Mouse (Mus musculus) ES-E14 (cell line): ENCODE measurements around the gene Tnnc2. TPM values are rescaled to one million over a fixed set of nuclear protein-coding genes. Genes with fewer than 3 reads are reported as not detected.

ENCODE experiments used
- DNase-seq: peaks from one replicate; pipeline ENCODE4 v3.0.0-alpha.2; 2013; ENCODE audit warnings: low read depth, low spot score
- H3K27ac ChIP-seq: 2 replicates; pipeline ENCODE4 v1.5.1; 2012; ENCODE audit warnings: low read depth, mild to moderate bottlenecking, low read length, moderate library complexity, mixed read lengths; ENCODE audit not compliant: poor library complexity, insufficient read depth, severe bottlenecking
- H3K36me3 ChIP-seq: 2 replicates; pipeline ENCODE4 v1.6.1; 2012; ENCODE audit warnings: mild to moderate bottlenecking, low read length, moderate library complexity, mixed read lengths; ENCODE audit not compliant: control insufficient read depth, poor library complexity, insufficient read depth, severe bottlenecking
- H3K4me1 ChIP-seq, 2 experiments: fragments of 150-350 bp in 1 of 2; sonication (generic) in 1 of 2; 2 replicates each; pipeline ENCODE4 v1.6.1; 2012; ENCODE audit warnings: low read length in 2 of 2, mild to moderate bottlenecking in 1 of 2, mixed read lengths in 1 of 2; ENCODE audit not compliant: control insufficient read depth in 2 of 2, insufficient read depth in 2 of 2, poor library complexity in 1 of 2
- H3K4me3 ChIP-seq, 2 experiments: fragments of 150-350 bp in 1 of 2; sonication (generic) in 1 of 2; 2 replicates each; pipeline ENCODE4 v1.5.1; 2012; ENCODE audit warnings: low read length in 2 of 2, low read depth in 1 of 2, mild to moderate bottlenecking in 1 of 2, mixed read lengths in 1 of 2; ENCODE audit not compliant: insufficient read depth in 1 of 2, poor library complexity in 1 of 2, severe bottlenecking in 1 of 2
- H3K9ac ChIP-seq: 2 replicates; pipeline ENCODE4 v1.6.1; 2012; ENCODE audit warnings: low read depth, mild to moderate bottlenecking, low read length, mixed read lengths; ENCODE audit not compliant: poor library complexity, insufficient read depth, severe bottlenecking
- H3K9me3 ChIP-seq: fragments of 150-350 bp; sonication (generic); 2 replicates; pipeline ENCODE4 v1.6.1; 2012; ENCODE audit warnings: low read depth, mild to moderate bottlenecking, low read length; ENCODE audit not compliant: control insufficient read depth, insufficient read depth
- CHD2 ChIP-seq: IDR thresholded peaks from 2 replicates; pipeline ENCODE4 v1.6.1; 2014; ENCODE audit warnings: mild to moderate bottlenecking, low read depth, low read length, inconsistent platforms
- HCFC1 ChIP-seq: IDR thresholded peaks from 2 replicates; pipeline ENCODE4 v1.6.1; 2012; ENCODE audit warnings: low read length, inconsistent platforms, borderline replicate concordance; ENCODE audit not compliant: insufficient read depth
- MAFK ChIP-seq: IDR thresholded peaks from 2 replicates; pipeline ENCODE4 v1.6.1; 2014; ENCODE audit warnings: mild to moderate bottlenecking, low read depth, low read length, inconsistent platforms; ENCODE audit not compliant: insufficient read depth
- ZC3H11A ChIP-seq: IDR thresholded peaks from 2 replicates; pipeline ENCODE4 v1.6.1; 2012; ENCODE audit warnings: low read depth, mild to moderate bottlenecking, inconsistent platforms, low read length, borderline replicate concordance
- ZNF384 ChIP-seq: IDR thresholded peaks from 2 replicates; pipeline ENCODE4 v1.6.1; 2012; ENCODE audit warnings: low read depth, low read length, inconsistent platforms
- in situ Hi-C, 2 experiments: fragments of 600-800 bp; cut with MboI; formaldehyde crosslinking; loops; one replicate each; pipeline ENCODE4 v1.15.1; 2025; ENCODE audit warnings: low sequenced_read_pairs in 2 of 2, inconsistent platforms in 1 of 2; ENCODE audit not compliant: unreplicated experiment in 2 of 2
- total RNA-seq: library from RNA; depleted of rRNA; stranded (reverse); fragments of 300-350 nt; gene quantifications from 2 replicates; pipeline ENCODE4 v1.2.3, GENCODE M21; 2012

Tnnc2 gene
- total RNA-seq, 1 experiment: 1.7 TPM

- Histone ChIP-seq H3K4me3 (peak within 1 kb of the TSS; percentile 80 to 90), H3K36me3 (peaks cover 11% of the 10 kb centered on the region), H3K27ac (no peak within 1 kb of the TSS), H3K9me3 (no peaks in the 10 kb centered on the region), H3K9ac (peak within 1 kb of the TSS; percentile 93), H3K4me1 (peaks cover 0 to 4% of the 10 kb centered on the region in 2 experiments; a peak in 2 of 4 replicates)
- peak; percentile 84 for DNase-seq
- TF ChIP-seq HCFC1 (peak; percentile 67; the same call in 1 of the 2 replicates), ZC3H11A (no peak), ZNF384 (no peak), CHD2 (no peak), MAFK (no peak)
- in situ Hi-C loops: no loop called here
Measured at GRCm38 (mm10) chr2:164745843-164746479, 33.8 kb downstream of the Tnnc2 start, which contains the start of the genes Wfdc3 and Dnttip1. Gene Wfdc3 (minus strand): TSS chr2:164745931. Gene Dnttip1 (plus strand): TSS chr2:164745983.

- in situ Hi-C loops: no loop called here
- no peaks in the 10 kb centered on the region for H3K9me3 ChIP-seq
- H3K9ac ChIP-seq: no peak overlapping the region
- peaks cover 0 to 4% of the 10 kb centered on the region in 2 experiments; a peak in 2 of 4 replicates for H3K4me1 ChIP-seq
- TF ChIP-seq ZC3H11A: no peak
- no peak for TF ChIP-seq HCFC1
- TF ChIP-seq ZNF384: no peak
- no peak for TF ChIP-seq MAFK
- TF ChIP-seq CHD2: no peak
- peaks cover 8% of the 10 kb centered on the region; the same call in 1 of the 2 replicates for H3K36me3 ChIP-seq
- no peak overlapping the region for H3K27ac ChIP-seq
- no peak for DNase-seq
- peak overlapping the region in 1 of 2 experiments; percentile 80; a peak in 2 of 4 replicates for H3K4me3 ChIP-seq
Measured at GRCm38 (mm10) chr2:164744987-164745386, 34.8 kb downstream of the Tnnc2 start.

- in situ Hi-C loops: no loop called here
- peaks cover 0 to 5% of the 10 kb centered on the region in 2 experiments; a peak in 1 of 4 replicates for H3K4me1 ChIP-seq
- no peak overlapping the region for H3K4me3 ChIP-seq
- H3K27ac ChIP-seq: no peak overlapping the region
- TF ChIP-seq ZNF384 (no peak), MAFK (no peak), HCFC1 (no peak), ZC3H11A (no peak), CHD2 (no peak)
- no peak for DNase-seq
- H3K9ac ChIP-seq: no peak overlapping the region
- H3K9me3 ChIP-seq: no peaks in the 10 kb centered on the region
- H3K36me3 ChIP-seq: no peaks in the 10 kb centered on the region
Measured at GRCm38 (mm10) chr2:164739876-164740275, 39.9 kb downstream of the Tnnc2 start.

- no peaks in the 10 kb centered on the region for H3K36me3 ChIP-seq
- no peak overlapping the region for H3K27ac ChIP-seq
- H3K9ac ChIP-seq: no peak overlapping the region
- DNase-seq: no peak
- H3K4me1 ChIP-seq: peaks cover 0 to 5% of the 10 kb centered on the region in 2 experiments; a peak in 1 of 4 replicates
- TF ChIP-seq ZNF384 (no peak), CHD2 (no peak), HCFC1 (no peak), ZC3H11A (no peak), MAFK (no peak)
- no peak overlapping the region for H3K4me3 ChIP-seq
- in situ Hi-C loops: no loop called here
- H3K9me3 ChIP-seq: no peaks in the 10 kb centered on the region
Measured at GRCm38 (mm10) chr2:164737377-164738090, 42.2 kb downstream of the Tnnc2 start.
